Mouse (Mus musculus) kidney, postnatal 14 days (tissue): ENCODE results near the gene Grm3.

ENCODE experiments used
- DNase-seq: peaks from one replicate; pipeline ENCODE4 v3.0.0; 2022; ENCODE audit warnings: mixed read lengths

Gene Grm3

GRCm38 (mm10) chr5:9724956-9725600, at the start of gene Grm3:
Grm3 (minus strand) TSS chr5:9725170.
- no peak for DNase-seq

DNA sequence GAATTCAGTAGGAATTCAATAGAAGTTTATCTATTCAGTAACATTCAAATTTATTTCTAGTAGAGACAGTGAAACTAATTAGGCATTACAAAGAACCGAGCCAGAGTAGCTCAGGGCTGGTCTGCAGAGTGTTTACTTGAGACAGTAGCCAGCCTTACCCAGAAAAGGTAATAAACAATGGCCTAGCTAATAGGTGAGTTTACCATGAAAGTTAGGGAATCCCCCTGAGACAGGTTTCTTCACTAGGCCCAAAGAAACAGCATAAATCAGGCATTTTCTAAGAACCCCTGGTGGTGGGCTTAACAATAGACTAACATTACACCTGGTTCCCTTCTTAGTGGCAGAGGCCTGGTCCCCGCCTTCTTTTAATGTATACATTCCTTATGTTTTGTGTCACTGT, 30.8 kb upstream of the Grm3 start:
- DNase-seq: no peak

DNA sequence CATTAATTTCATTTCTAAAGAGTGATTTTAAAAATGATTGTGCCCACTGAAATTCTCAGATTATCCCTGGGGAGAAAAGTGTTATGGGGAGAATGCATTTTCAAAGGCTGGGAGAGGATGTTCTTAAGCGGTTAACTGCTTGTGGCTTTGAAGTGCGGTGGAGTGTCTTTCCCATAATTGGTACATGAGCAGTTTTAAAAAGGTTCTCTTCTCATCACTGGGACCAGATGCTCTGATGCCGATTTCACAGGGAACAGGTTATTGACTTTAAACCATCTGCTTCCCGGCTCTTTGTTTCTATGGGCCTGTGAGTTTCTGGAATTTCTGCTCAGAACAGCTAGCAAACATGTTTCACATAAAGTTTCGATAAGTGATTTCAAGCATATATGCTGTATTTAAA, 23.2 kb upstream of the Grm3 start:
- no peak for DNase-seq

DNA sequence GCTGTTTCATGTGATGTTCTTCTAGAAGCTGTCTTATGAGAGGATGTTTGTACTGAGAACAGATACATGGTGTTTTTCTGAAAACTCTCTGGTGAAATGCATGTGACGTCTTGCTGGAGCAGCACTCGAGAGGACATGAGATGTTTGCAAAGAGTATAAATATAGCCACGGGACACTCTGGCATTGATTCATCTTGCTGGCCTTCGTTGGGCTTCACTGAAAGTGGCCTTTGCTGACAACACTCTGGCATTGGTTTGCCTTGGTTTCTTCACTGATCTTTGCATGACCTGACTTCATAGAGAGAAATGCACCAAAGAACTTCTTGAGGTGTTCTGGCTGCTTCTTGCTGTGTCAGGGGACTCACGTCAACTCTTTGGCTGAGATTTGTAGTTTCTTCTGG, 19.1 kb upstream of the Grm3 start:
- no peak for DNase-seq

DNA sequence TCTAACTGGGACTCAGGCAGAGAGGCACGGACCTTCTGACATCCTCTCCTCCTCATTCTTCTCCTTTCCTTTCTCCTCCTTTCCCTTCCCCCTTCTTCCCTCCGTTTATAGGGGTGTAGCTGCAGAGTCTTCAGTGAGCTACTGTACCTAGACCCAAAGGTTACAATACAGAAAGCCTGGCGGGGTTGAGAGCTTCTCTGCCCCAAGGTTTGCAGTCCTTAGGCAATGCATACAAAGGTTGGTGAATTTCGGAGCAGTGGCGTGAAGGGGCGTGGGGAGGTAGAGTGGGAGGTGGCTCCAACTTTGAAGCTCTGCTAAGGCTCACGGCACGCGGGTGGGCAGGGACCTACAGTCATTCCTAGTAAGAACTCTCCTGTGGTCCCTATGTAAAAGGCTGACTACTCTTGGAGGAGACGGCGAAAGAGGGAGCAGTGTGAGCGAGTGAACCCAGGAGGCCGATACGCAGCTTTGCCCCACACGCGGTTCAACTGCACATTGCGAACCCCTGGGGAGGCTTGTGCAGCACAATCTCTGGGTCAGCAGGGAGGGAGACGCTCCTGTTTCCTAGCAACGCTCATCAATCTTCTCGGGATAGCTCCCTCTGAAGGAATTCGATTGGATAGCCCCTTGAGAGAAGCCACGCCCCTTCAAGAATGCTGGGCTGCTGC, 765 bp upstream of the Grm3 start:
- peak; percentile 21 for DNase-seq

DNA sequence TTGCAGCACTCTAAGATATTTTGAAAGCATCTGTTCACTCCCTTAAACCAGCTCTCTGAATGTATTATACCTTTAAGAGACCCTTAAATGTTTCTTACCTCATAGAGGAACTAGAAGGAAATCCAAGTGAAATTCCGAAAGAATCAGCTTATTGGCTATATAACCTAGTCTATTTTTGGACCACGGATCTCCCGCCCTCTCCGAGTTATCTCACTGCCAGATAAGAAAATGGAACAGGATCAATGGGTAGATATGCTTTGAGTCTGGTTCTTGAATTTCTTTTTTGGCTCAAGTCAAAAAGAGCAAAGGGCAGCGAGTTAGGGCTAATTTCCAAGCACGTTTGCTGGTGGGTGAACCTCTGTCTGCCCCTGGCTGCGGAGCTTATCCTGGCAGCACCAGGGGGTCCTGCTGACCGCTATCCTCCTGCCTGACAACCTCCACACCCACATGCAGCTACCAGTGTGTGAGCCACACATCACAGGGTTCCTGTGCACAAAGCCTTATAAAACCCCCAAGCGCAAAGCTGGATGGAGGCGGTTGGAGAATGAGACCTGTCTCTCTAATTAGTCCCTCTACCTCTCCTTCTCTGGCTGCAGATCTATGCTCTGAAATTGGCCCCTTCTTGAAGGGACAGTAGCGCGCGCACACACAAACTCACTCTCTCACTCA, 549 bp downstream of the Grm3 start:
- no peak for DNase-seq

DNA sequence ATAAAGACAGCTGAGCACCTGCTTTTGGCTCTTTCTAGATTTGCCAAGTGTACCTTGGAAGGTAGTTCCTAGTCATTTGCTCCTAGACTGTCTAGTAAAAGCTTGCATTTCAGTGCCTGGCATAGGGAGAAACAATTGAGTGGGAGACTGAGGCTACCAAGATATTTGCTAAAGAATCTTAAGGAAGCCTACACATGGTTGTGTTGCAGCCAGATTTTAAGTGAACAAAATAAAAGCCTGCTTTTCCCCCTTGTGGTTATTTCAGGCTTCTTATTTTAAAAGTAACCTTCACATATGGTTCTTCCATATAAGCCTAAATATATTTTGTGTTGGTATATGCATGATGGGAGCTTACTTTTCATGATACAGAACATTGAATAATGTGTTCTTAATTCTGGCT, 3.8 kb downstream of the Grm3 start:
- DNase-seq: no peak

DNA sequence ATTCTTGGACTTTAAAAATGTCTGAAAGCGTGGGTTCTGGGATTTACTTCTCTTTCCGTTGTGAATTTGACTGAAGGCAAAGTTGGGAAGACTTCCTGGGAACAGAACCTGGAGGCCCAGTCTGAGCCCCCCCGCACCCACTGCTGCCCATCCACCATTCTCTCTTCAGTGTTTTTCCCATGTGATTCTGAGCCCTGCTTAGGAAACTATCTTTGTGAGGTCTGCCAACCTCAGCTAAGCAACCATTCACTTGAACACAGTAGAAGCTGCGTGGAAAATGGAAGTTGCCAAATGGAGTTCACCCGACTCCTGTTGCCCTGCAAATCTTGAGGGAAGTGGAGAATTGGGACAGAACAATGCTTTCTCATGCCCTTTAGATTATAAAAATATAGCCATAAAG, 8.7 kb downstream of the Grm3 start:
- no peak for DNase-seq

DNA sequence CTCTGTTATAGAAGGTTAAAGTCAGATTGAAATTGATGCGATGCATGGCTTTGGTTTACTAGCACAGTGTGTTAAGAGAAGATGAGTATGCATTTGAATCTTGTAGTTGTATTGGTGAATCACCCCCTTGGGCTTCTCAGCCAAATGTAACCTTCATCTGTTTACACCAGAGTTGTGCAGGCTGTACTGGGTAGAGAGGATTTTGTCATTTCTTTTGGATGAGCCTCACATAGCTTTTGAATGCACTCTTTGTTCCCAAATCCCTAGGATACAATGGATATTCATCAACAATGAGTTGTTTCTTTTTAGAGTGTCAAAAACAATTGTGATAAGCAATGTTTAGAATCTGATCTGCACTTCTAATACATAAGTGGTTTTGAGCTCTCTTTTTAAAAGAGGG, 17.9 kb downstream of the Grm3 start:
- DNase-seq: no peak

DNA sequence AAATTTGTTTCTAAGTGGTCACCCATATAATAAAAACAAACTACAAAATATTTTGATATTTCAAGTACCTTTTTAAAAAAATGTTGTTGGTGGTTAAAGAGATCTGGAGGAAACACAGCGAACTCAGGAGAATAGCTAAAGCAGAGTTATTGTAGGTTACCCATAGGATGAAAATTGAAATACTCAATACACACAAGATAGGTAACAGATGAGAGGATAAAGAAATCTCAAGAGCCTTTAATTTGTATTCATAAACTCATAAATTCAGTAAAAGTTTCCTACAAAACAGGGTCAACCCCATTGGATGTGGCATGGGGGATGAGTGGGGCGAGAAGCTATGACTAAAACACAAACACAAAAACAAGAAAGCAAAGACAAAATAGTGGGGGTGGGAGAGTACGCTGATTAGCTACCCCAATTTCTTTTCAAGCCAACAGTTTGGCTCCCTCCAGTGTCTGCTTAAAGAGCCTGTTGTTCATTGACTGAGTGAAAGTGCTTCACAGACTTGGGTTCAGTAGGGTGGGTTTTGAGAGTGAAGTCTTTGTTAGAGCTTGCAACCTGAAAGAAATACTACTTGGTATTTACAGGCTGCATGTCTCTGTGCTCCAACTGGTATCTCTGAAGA, 21.5 kb downstream of the Grm3 start:
- no peak for DNase-seq

DNA sequence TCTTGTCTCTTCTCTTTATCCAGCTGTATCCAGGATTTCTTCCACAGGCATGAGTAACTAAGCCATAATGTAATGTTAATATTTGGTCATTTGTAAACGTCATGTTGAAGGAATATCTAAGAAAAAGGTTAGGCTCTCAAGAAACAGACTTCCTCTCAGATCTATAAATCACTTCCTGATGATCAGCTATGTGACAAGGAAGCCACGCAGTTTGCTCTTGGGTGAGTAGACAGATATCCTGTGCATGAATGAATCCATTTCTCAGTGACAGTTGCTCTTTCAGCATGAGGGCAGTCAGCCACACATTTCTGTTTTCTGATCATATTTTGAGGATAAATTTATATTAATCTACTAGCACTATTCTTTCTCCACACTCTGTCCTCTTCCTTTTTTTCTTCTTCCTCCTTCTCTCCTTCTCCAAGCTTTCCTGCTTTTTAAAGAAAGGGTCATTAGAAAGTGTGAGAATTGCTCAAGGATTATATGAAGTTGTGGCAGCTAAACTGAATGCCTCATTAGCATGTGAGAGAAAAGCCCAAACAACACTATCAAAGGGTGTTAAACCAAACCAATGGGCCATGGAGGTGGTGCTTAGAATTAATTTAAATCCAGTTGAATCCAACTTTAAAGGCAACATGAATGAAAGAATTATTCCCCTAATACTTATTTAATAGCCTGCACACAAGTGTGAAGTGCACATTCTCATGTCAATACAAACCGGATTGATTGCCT, 22.1 kb downstream of the Grm3 start:
- no peak for DNase-seq

GRCm38 (mm10) chr5:9692333-9692732, 32.6 kb downstream of the Grm3 start:
- DNase-seq: no peak

- no peak for DNase-seq
Measured at GRCm38 (mm10) chr5:9690599-9691242, 34.2 kb downstream of the Grm3 start.

DNA sequence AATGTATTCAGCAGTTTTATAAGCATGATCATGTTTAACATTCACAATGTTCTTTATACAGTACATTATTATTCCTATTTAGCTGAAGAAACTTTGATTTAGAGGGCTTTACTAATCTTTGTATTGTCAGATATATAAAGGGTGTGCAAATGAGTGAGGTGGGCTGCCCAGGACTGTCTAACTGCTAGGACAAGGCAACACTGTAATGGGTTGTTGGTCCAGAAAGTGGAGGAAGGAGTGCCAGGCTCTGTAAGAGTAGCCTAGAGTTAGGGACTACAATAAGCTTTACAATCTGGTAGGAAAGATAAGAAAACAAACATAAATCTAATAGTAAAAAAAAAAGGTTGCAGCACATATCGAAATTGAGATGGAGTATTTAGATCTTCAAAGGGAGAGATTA, 34.8 kb downstream of the Grm3 start:
- no peak for DNase-seq

DNA sequence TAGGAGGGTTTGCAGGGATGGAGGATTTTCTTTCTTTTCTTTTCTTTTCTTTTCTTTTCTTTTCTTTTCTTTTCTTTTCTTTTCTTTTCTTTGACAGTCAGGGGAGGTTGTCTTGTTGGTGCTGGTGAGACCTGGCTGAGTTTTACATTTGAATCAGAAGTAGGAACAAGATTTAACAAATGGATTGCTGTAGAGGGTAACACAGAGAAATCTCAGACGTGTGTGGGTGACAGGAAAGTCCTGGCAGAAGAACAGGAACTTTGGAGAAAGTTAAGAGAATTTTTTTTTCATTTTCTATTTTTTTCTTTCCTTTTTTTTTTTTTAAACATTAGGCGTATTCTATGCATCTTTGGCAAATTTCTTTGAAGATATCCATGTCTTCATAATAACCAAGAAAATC, 41.8 kb downstream of the Grm3 start:
- DNase-seq: no peak

DNA sequence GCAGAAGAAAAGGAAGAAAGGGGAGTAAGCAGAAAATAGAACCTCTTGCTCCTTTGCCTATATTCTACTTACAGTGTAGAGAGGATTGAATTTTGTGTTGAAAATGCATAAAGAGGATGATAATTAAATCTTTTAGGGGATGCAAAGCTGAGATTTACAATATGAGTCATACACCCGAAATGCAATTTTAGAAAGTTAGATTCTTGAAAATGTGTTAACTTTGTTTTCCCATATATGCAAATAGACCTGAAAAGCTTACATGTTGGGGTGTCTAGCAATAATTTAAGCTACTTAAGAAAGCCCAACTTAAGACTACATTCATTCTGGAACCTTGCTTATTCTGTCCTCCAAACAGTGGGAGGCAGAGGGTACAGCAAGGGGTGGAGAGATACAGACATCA, 56.0 kb downstream of the Grm3 start:
- no peak for DNase-seq

GRCm38 (mm10) chr5:9663416-9663815, 61.6 kb downstream of the Grm3 start:
- no peak for DNase-seq

- DNase-seq: no peak
Measured at GRCm38 (mm10) chr5:9661870-9662589, 62.9 kb downstream of the Grm3 start.

DNA sequence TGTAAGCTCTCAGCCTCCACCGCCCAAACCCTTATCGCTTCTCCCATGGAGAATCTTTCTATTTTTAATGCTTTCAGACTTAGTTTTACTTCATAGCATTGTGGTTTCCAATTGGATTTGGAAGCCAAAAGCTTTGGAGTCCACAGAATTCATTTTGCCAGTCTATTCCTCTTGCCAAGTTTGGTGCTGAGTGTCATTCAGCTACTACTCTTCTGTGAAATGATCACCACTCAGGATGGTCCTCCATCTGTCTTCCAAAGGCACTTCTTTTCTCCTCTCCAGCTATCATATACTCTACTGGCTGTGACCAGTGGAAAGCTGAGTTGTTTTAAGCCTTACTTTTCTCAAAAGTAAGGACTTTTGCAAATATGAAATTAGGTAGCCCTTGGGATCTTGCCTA, 86.4 kb downstream of the Grm3 start:
- no peak for DNase-seq

DNA sequence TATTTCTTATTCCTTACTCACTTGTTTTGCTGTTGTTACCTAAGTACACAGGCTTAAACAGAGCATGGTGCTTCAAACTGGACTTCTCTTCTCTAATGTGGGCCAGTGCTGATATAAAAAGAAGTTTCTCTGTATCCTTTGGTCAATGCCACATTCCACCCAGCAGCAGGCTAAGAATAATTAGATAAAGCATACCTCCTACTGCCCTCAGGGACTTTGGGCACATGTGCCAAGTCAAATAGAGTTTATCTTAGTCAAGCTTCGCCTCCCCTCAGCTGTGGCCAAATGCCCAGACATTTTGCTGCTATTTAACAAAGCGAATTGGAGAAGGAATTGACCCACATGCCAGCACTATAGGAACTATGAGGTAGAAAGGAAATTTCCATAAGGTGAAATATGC, 97.8 kb downstream of the Grm3 start:
- peak; percentile 55 for DNase-seq

DNA sequence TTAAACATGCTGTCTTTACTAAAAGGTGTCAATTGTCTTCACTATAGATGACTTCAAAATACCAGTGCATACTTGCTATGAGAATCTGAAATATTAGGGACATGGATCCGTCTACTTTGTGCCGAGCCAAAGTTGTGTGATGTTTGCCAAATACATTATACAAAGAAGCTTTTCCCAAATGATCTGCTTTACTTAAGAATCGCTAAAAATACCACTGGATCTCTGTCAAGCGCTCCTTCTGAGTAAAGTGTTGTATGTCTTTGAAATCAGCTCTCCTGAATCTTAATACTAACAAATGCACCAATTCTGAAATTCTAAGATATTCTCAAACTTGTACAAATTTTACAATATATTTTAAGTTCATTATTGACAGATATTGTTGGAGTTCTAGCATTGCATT, 100.6 kb downstream of the Grm3 start:
- no peak for DNase-seq

- DNase-seq: peak; percentile 2
Measured at GRCm38 (mm10) chr5:9623095-9623459, 101.9 kb downstream of the Grm3 start.
